Mouse (Mus musculus) layer of hippocampus, adult 9-10 months (tissue): ENCODE results near the gene Ssc4d.

Source experiments
- DNase-seq: peaks from one replicate; pipeline ENCODE4 v3.0.0; 2022; ENCODE audit warnings: low spot score

The Ssc4d gene

GRCm38 (mm10) chr5:135940587-135940986, 33.7 kb downstream of the Ssc4d start:
- DNase-seq = no peak

- no peak for DNase-seq
Observed at GRCm38 (mm10) chr5:135935641-135936190, 38.6 kb downstream of the Ssc4d start.

GRCm38 (mm10) chr5:135935176-135935523, 39.2 kb downstream of the Ssc4d start:
- no peak for DNase-seq

GRCm38 (mm10) chr5:135934481-135935175, 39.7 kb downstream of the Ssc4d start, which contains the start of gene Ywhag:
Ywhag (minus strand) TSS chr5:135934616.
- DNase-seq = peak; percentile 92

GRCm38 (mm10) chr5:135933900-135934441, 40.4 kb downstream of the Ssc4d start:
- DNase-seq = no peak

- no peak for DNase-seq
Observed at GRCm38 (mm10) chr5:135933222-135933899, 41.0 kb downstream of the Ssc4d start.

- no peak for DNase-seq
Observed at GRCm38 (mm10) chr5:135932359-135932758, 42.0 kb downstream of the Ssc4d start.

- DNase-seq = no peak
Observed at GRCm38 (mm10) chr5:135931526-135931925, 42.8 kb downstream of the Ssc4d start.

GRCm38 (mm10) chr5:135929685-135930424, 44.5 kb downstream of the Ssc4d start:
- no peak for DNase-seq

GRCm38 (mm10) chr5:135923901-135924300, 50.4 kb downstream of the Ssc4d start:
- DNase-seq = no peak

GRCm38 (mm10) chr5:135919902-135920301, 54.4 kb downstream of the Ssc4d start:
- DNase-seq = no peak

- no peak for DNase-seq
Observed at GRCm38 (mm10) chr5:135918593-135918992, 55.7 kb downstream of the Ssc4d start.

GRCm38 (mm10) chr5:135918059-135918437, 56.3 kb downstream of the Ssc4d start:
- DNase-seq = no peak

GRCm38 (mm10) chr5:135917327-135918058, 56.8 kb downstream of the Ssc4d start:
- DNase-seq = no peak

- no peak for DNase-seq
Observed at GRCm38 (mm10) chr5:135916601-135917000, 57.7 kb downstream of the Ssc4d start.

- DNase-seq = no peak
Observed at GRCm38 (mm10) chr5:135916051-135916565, 58.2 kb downstream of the Ssc4d start.

GRCm38 (mm10) chr5:135914156-135914555, 60.2 kb downstream of the Ssc4d start:
- no peak for DNase-seq

GRCm38 (mm10) chr5:135913201-135913600, 61.1 kb downstream of the Ssc4d start:
- DNase-seq = no peak

- no peak for DNase-seq
Observed at GRCm38 (mm10) chr5:135911633-135912220, 62.6 kb downstream of the Ssc4d start.

GRCm38 (mm10) chr5:135910813-135911212, 63.5 kb downstream of the Ssc4d start:
- no peak for DNase-seq
